Mouse (Mus musculus): Measurements from ENCODE around the gene Spns3. TPM values are rescaled to one million over a fixed set of nuclear protein-coding genes. Genes with fewer than 3 reads are reported as not detected.

Gene Spns3
- polyA plus RNA-seq, 1 experiment from 2014 or later: 0.15 TPM

GRCm38 (mm10) chr11:72469217-72469616 is 81.1 kb downstream of the Spns3 start:
- no peak for DNase-seq (ENCODE audit: low spot score)
- Histone ChIP-seq H3K27ac (no peak overlapping the region), H3K4me3 (no peak overlapping the region), H3K27me3 (ENCODE audit: low read depth, poor library complexity, severe bottlenecking) (no peaks in the 10 kb centered on the region), H3K4me1 (peaks cover 15% of the 10 kb centered on the region), H3K36me3 (no peaks in the 10 kb centered on the region), H3K9me3 (replicated peaks) (no peaks in the 10 kb centered on the region)
- 41% methylated on average over 5 of the region's 5 CpGs for WGBS

- Histone ChIP-seq H3K36me3 (no peaks in the 10 kb centered on the region), H3K27ac (no peak overlapping the region), H3K27me3 (ENCODE audit: low read depth, poor library complexity, severe bottlenecking) (no peaks in the 10 kb centered on the region), H3K4me1 (peaks cover 15% of the 10 kb centered on the region), H3K4me3 (no peak overlapping the region), H3K9me3 (replicated peaks) (no peaks in the 10 kb centered on the region)
- WGBS: 79% methylated on average over 5 of the region's 5 CpGs
- DNase-seq (ENCODE audit: low spot score): no peak
Observed at GRCm38 (mm10) chr11:72468525-72468924, 81.8 kb downstream of the Spns3 start.

GRCm38 (mm10) chr11:72466694-72467507 is 83.4 kb downstream of the Spns3 start:
- Histone ChIP-seq H3K9me3 (replicated peaks) (no peaks in the 10 kb centered on the region), H3K4me1 (peaks cover 15% of the 10 kb centered on the region)
- 59% methylated on average over 11 of the region's 11 CpGs for WGBS

GRCm38 (mm10) chr11:72465978-72466693 is 84.2 kb downstream of the Spns3 start:
- Histone ChIP-seq H3K4me1 (peaks cover 15% of the 10 kb centered on the region), H3K4me3 (no peak overlapping the region), H3K27ac (no peak overlapping the region), H3K9me3 (replicated peaks) (no peaks in the 10 kb centered on the region), H3K27me3 (ENCODE audit: low read depth, poor library complexity, severe bottlenecking) (no peaks in the 10 kb centered on the region), H3K36me3 (no peaks in the 10 kb centered on the region)
- no peak for DNase-seq (ENCODE audit: low spot score)
- WGBS: 72% methylated on average over 11 of the region's 11 CpGs

More at GRCm38 (mm10) chr11:72466694-72467507, 83.4 kb downstream of the Spns3 start:
- Histone ChIP-seq H3K4me3 (no peak overlapping the region), H3K27ac (no peak overlapping the region), H3K27me3 (ENCODE audit: low read depth, poor library complexity, severe bottlenecking) (no peaks in the 10 kb centered on the region), H3K36me3 (no peaks in the 10 kb centered on the region)
- DNase-seq (ENCODE audit: low spot score): no peak

- Histone ChIP-seq H3K9me3 (replicated peaks) (no peaks in the 10 kb centered on the region), H3K36me3 (no peaks in the 10 kb centered on the region), H3K4me1 (peaks cover 15% of the 10 kb centered on the region), H3K27ac (no peak overlapping the region), H3K4me3 (no peak overlapping the region), H3K27me3 (ENCODE audit: low read depth, poor library complexity, severe bottlenecking) (no peaks in the 10 kb centered on the region)
- no peak for DNase-seq (ENCODE audit: low spot score)
- 81% methylated on average over 3 of the region's 3 CpGs for WGBS
Observed at GRCm38 (mm10) chr11:72464821-72465220, 85.5 kb downstream of the Spns3 start.

GRCm38 (mm10) chr11:72461500-72461981 is 88.8 kb downstream of the Spns3 start:
- Histone ChIP-seq H3K4me3 (no peak overlapping the region), H3K4me1 (peaks cover 16% of the 10 kb centered on the region), H3K36me3 (no peaks in the 10 kb centered on the region), H3K9me3 (replicated peaks) (no peaks in the 10 kb centered on the region), H3K27ac (no peak overlapping the region), H3K27me3 (ENCODE audit: low read depth, poor library complexity, severe bottlenecking) (no peaks in the 10 kb centered on the region)
- DNase-seq (ENCODE audit: low spot score): no peak
- 64% methylated on average over 5 of the region's 5 CpGs for WGBS

- Histone ChIP-seq H3K27ac (peak overlapping the region; percentile 42), H3K4me1 (peaks cover 17% of the 10 kb centered on the region)
- 80% methylated on average over 3 of the region's 3 CpGs for WGBS
Observed at GRCm38 (mm10) chr11:72458502-72458901, 91.8 kb downstream of the Spns3 start.

GRCm38 (mm10) chr11:72457995-72458496 is 92.3 kb downstream of the Spns3 start:
- Histone ChIP-seq H3K27ac (peak overlapping the region; percentile 42), H3K4me1 (peaks cover 17% of the 10 kb centered on the region), H3K36me3 (peaks cover 4% of the 10 kb centered on the region), H3K27me3 (ENCODE audit: low read depth, poor library complexity, severe bottlenecking) (no peaks in the 10 kb centered on the region), H3K9me3 (replicated peaks) (no peaks in the 10 kb centered on the region), H3K4me3 (no peak overlapping the region)
- DNase-seq (ENCODE audit: low spot score): no peak
- 74% methylated on average over 12 of the region's 12 CpGs for WGBS

More at GRCm38 (mm10) chr11:72458502-72458901, 91.8 kb downstream of the Spns3 start:
- DNase-seq (ENCODE audit: low spot score): no peak
- Histone ChIP-seq H3K9me3 (replicated peaks) (no peaks in the 10 kb centered on the region), H3K27me3 (ENCODE audit: low read depth, poor library complexity, severe bottlenecking) (no peaks in the 10 kb centered on the region), H3K36me3 (no peaks in the 10 kb centered on the region), H3K4me3 (no peak overlapping the region)

- WGBS: 69% methylated on average over 5 of the region's 5 CpGs
- no peak for DNase-seq (ENCODE audit: low spot score)
Observed at GRCm38 (mm10) chr11:72455694-72456093, 94.6 kb downstream of the Spns3 start.

GRCm38 (mm10) chr11:72453105-72453953 is 97.0 kb downstream of the Spns3 start:
- Histone ChIP-seq H3K27me3 (ENCODE audit: low read depth, poor library complexity, severe bottlenecking) (no peaks in the 10 kb centered on the region), H3K4me3 (no peak overlapping the region), H3K9me3 (replicated peaks) (no peaks in the 10 kb centered on the region), H3K27ac (no peak overlapping the region; the same call in 1 of the 2 replicates), H3K36me3 (peaks cover 51% of the 10 kb centered on the region), H3K4me1 (peaks cover 18% of the 10 kb centered on the region)
- WGBS: 62% methylated on average over 15 of the region's 15 CpGs
- no peak for DNase-seq (ENCODE audit: low spot score)

More at GRCm38 (mm10) chr11:72455694-72456093, 94.6 kb downstream of the Spns3 start:
- Histone ChIP-seq H3K4me1 (peaks cover 21% of the 10 kb centered on the region), H3K27ac (peak overlapping the region; percentile 61), H3K36me3 (peaks cover 27% of the 10 kb centered on the region), H3K9me3 (replicated peaks) (no peaks in the 10 kb centered on the region), H3K4me3 (no peak overlapping the region), H3K27me3 (ENCODE audit: low read depth, poor library complexity, severe bottlenecking) (no peaks in the 10 kb centered on the region)

GRCm38 (mm10) chr11:72452140-72452665 is 98.1 kb downstream of the Spns3 start:
- Histone ChIP-seq H3K27ac (no peak overlapping the region), H3K36me3 (peaks cover 62% of the 10 kb centered on the region), H3K27me3 (ENCODE audit: low read depth, poor library complexity, severe bottlenecking) (no peaks in the 10 kb centered on the region), H3K9me3 (replicated peaks) (no peaks in the 10 kb centered on the region), H3K4me3 (no peak overlapping the region), H3K4me1 (peaks cover 12% of the 10 kb centered on the region)
- DNase-seq (ENCODE audit: low spot score): no peak
- whole genome bisulfite sequencing: 85% methylated on average over 3 of the region's 3 CpGs

GRCm38 (mm10) chr11:72447475-72447874 is 102.8 kb downstream of the Spns3 start:
- H3K4me1 ChIP-seq: peaks cover 2% of the 10 kb centered on the region
- H3K27me3 ChIP-seq (ENCODE audit: low read depth, poor library complexity, severe bottlenecking): no peaks in the 10 kb centered on the region
- peaks cover 100% of the 10 kb centered on the region for H3K36me3 ChIP-seq
- no peak for DNase-seq (ENCODE audit: low spot score)
- H3K4me3 ChIP-seq: no peak overlapping the region
- no peak overlapping the region for H3K27ac ChIP-seq
- WGBS: 88% methylated on average over 8 of the region's 8 CpGs
- no peaks in the 10 kb centered on the region for H3K9me3 ChIP-seq (replicated peaks)

Measured in limb, embryonic 10.5 days (tissue).